Mouse (Mus musculus) stomach, embryonic 15.5 days (tissue): Measurements from ENCODE around the gene Cryaa. TPM values are rescaled to one million over a fixed set of nuclear protein-coding genes. Genes with fewer than 3 reads are reported as not detected.
A peak's percentile ranks its signal among the peaks of the same experiment; 100 is the strongest.

Experiments used
- ATAC-seq: fragments of 200-750 bp; cut with Nextera tagmentation; 2 replicates; pipeline ENCODE4 v1.8.0; 2017; ENCODE audit warnings: low read depth, moderate number of reproducible peaks, moderate TSS enrichment; ENCODE audit not compliant: insufficient read depth, low FRiP score
- H3K27ac ChIP-seq: fragments of 300-500 bp; sonication (generic); 2 replicates; pipeline ENCODE4 v1.5.1; 2015; ENCODE audit warnings: mild to moderate bottlenecking, inconsistent platforms
- H3K27me3 ChIP-seq: fragments of 300-500 bp; sonication (generic); replicated peaks from 2 replicates; pipeline ENCODE4 v1.6.1; 2015; ENCODE audit warnings: inconsistent platforms
- H3K36me3 ChIP-seq: fragments of 300-500 bp; sonication (generic); 2 replicates; pipeline ENCODE4 v1.6.1; 2015; ENCODE audit warnings: inconsistent platforms
- H3K4me1 ChIP-seq: fragments of 300-500 bp; sonication (generic); 2 replicates; pipeline ENCODE4 v1.6.1; 2015; ENCODE audit warnings: inconsistent platforms
- H3K4me2 ChIP-seq: fragments of 300-500 bp; sonication (generic); 2 replicates; pipeline ENCODE4 v1.6.1; 2015; ENCODE audit warnings: mild to moderate bottlenecking, inconsistent platforms
- H3K4me3 ChIP-seq: fragments of 300-500 bp; sonication (generic); replicated peaks from 2 replicates; pipeline ENCODE4 v1.5.1; 2015; ENCODE audit warnings: inconsistent platforms
- H3K9ac ChIP-seq: fragments of 300-500 bp; sonication (generic); 2 replicates; pipeline ENCODE4 v1.6.1; 2015; ENCODE audit warnings: inconsistent platforms
- H3K9me3 ChIP-seq: fragments of 300-500 bp; sonication (generic); 2 replicates; pipeline ENCODE4 v1.6.1; 2016; ENCODE audit warnings: inconsistent platforms
- WGBS: fragments of 180-500 bp; shearing (Covaris S2); methylation state at CpG from one replicate; pipeline ENCODE4 v1.1.7; 2015; 5-methylcytosine and 5-hydroxymethylcytosine counted together
- polyA plus RNA-seq: library from polyadenylated mRNA; unstranded; fragments of >200 nt; fragmentation: Nextera tagmentation; extraction: Ambion mirVana; gene quantifications from 2 replicates; pipeline ENCODE4 v1.2.1, GENCODE M21; 2015

The Cryaa gene
- polyA plus RNA-seq, 1 experiment from 2014 or later = 0.21 TPM

DNA sequence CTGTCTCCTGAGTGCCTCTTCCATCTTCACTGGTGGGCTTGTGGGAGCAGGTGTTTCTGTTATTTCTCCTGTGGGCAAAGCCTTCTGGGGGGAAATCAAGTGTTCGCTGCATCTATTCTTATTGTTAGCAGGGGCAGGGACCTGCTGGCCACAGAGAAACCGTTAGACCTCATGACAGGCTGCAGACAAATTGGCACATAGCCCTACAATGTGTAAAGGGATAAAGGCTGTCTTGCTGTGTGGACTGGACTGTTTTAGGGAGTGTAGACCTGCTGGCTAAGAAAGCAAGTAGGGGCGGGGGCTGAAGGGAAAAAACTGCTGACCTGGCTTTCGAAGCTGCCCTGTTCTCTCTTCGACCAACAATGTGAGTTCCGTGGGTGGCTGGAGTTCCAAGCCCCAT, 44.0 kb downstream of the Cryaa start:
- ATAC-seq = no peak
- H3K4me3 ChIP-seq = no peak overlapping the region
- no peak overlapping the region for H3K9ac ChIP-seq
- H3K27me3 ChIP-seq = no peaks in the 10 kb centered on the region
- H3K36me3 ChIP-seq = no peaks in the 10 kb centered on the region
- H3K4me2 ChIP-seq = no peak overlapping the region
- 68% methylated on average over 6 of the region's 6 CpGs for WGBS
- peaks cover 3% of the 10 kb centered on the region for H3K4me1 ChIP-seq
- no peaks in the 10 kb centered on the region for H3K9me3 ChIP-seq
- H3K27ac ChIP-seq = no peak overlapping the region

DNA sequence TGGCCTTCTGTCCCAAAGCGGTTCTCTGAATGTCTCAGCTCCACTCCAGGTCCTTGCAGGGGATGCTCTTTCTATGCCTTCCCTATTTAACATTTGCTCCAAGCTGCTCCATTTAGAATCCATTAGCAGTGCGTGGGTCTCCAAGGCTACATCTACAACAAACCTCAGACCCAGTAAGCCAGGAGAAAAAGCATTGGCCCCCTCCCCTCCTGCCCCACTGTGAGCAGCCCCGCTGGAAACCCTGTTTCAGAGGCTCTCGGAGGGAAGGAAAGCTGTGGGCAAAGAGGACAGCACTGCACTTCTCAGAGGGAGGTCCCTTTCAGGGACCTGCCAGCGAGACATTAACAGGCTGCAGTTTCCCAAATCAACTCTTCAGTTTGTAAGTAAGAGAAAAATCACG, 47.8 kb downstream of the Cryaa start:
- Histone ChIP-seq H3K4me1 (peaks cover 7% of the 10 kb centered on the region), H3K4me3 (no peak overlapping the region), H3K36me3 (no peaks in the 10 kb centered on the region), H3K27me3 (no peaks in the 10 kb centered on the region), H3K4me2 (no peak overlapping the region), H3K9ac (no peak overlapping the region), H3K9me3 (no peaks in the 10 kb centered on the region), H3K27ac (peak overlapping the region; percentile 49)
- no peak for ATAC-seq
- WGBS = 34% methylated on average over 6 of the region's 6 CpGs

- no peaks in the 10 kb centered on the region for H3K9me3 ChIP-seq
- H3K27ac ChIP-seq = no peak overlapping the region
- H3K27me3 ChIP-seq = no peaks in the 10 kb centered on the region
- peaks cover 7% of the 10 kb centered on the region for H3K4me1 ChIP-seq
- 97% methylated on average over 5 of the region's 5 CpGs for WGBS
- H3K4me3 ChIP-seq = no peak overlapping the region
- H3K36me3 ChIP-seq = no peaks in the 10 kb centered on the region
- H3K4me2 ChIP-seq = no peak overlapping the region
- no peak overlapping the region for H3K9ac ChIP-seq
- ATAC-seq = no peak
Measured at GRCm38 (mm10) chr17:31726216-31726615, 48.6 kb downstream of the Cryaa start.

DNA sequence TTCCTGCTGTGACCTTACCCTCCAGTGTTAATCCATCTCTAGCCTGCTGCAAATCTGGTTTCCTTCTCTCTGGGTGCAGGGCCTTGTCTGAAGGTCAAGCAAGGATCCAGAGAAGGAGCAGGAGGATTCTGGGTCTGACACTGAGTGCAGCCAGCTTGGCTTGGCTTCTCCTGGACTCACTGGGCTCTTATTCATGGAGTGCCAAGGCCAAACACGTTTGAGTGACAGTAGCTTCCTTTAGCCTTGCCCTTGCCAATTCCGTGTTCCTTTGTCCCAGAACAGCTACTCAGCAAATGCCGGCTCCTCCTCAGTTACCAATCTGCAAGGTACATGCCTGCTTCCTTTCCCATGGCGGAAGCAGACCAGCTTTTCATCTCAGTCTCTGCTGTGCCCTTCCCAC, 49.6 kb downstream of the Cryaa start:
- Histone ChIP-seq H3K4me2 (no peak overlapping the region), H3K9ac (no peak overlapping the region), H3K9me3 (no peaks in the 10 kb centered on the region), H3K4me3 (no peak overlapping the region), H3K27ac (no peak overlapping the region), H3K4me1 (peaks cover 7% of the 10 kb centered on the region), H3K27me3 (no peaks in the 10 kb centered on the region), H3K36me3 (no peaks in the 10 kb centered on the region)
- 66% methylated on average over 4 of the region's 4 CpGs for WGBS
- no peak for ATAC-seq

DNA sequence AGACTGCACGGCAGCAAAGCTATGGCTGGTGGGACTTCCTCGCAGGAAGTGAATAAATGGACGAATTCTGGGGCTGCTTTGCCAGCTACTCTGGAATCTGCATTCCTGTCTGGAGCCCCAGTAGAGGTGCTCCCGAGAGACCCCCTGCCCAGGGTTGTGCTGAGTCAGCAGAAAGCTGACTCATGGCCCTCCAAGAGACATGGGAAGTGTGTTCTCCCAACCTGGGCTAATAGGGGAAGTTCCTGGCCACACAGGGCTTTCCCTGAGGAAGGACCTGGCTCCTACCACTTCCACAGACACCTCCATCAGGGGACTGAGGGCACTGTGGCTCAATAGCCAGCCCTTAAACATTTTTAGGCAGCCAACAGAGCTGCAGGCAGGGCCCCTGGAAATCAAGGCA, 50.4 kb downstream of the Cryaa start:
- H3K27me3 ChIP-seq = no peaks in the 10 kb centered on the region
- H3K9me3 ChIP-seq = no peaks in the 10 kb centered on the region
- WGBS = 52% methylated on average over 4 of the region's 4 CpGs
- no peak overlapping the region for H3K4me3 ChIP-seq
- H3K36me3 ChIP-seq = no peaks in the 10 kb centered on the region
- ATAC-seq = no peak
- no peak overlapping the region for H3K9ac ChIP-seq
- no peak overlapping the region for H3K4me2 ChIP-seq
- H3K4me1 ChIP-seq = peaks cover 7% of the 10 kb centered on the region
- peak overlapping the region; percentile 48; the same call in 1 of the 2 replicates for H3K27ac ChIP-seq

DNA sequence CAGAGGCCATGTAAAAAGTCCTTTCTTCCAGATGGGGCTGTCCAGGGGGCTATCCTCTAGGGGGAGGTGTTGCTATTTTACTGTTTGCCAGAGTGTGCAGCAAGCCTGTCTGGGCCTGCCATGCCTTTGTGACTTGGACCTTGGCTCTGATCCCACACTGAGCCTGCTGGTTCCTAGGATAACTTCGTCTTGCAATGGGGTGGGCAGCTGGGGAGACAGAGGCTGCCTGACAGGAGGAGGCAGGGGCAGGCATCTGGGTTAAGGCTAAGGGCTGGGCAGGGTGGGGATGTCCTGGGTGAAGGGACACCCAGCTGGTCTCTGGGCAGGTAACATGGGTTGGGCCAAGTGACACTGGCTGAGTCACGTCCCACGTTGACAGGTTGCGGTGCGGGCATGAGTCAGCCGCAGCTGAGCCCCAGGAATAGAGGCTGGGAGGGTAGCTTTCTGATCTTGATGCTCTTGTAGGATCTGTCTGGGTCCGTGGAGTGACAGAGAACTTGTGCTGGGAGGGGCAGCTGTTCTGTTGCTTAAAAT, 51.4 kb downstream of the Cryaa start:
- Histone ChIP-seq H3K9me3 (no peaks in the 10 kb centered on the region), H3K9ac (no peak overlapping the region), H3K4me2 (no peak overlapping the region), H3K27me3 (no peaks in the 10 kb centered on the region), H3K36me3 (no peaks in the 10 kb centered on the region), H3K4me1 (peaks cover 7% of the 10 kb centered on the region), H3K4me3 (no peak overlapping the region), H3K27ac (peak overlapping the region; percentile 48; the same call in 1 of the 2 replicates)
- 64% methylated on average over 7 of the region's 7 CpGs for WGBS
- peak; percentile 67; the same call in 1 of the 2 replicates for ATAC-seq

DNA sequence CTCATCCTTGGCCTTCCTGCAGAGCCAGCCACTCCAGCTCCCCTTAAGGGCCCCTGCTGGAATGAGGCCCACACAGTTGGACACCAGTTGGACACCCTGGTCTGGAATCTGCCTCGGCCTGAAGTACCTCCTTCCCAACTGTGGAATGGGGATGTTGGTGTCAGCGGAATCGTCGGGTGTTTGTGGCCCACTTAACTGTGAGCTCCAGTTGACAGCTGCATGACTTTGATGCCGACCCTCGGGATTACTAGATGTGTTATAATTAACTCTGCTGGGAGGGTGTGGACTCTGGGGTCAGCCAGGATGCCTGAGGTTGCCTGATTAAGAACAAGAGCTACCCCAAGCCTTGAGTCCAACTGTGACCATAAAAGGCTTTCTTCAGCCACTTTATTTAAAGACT, 53.4 kb downstream of the Cryaa start:
- Histone ChIP-seq H3K9me3 (no peaks in the 10 kb centered on the region), H3K4me3 (no peak overlapping the region), H3K9ac (no peak overlapping the region), H3K27ac (no peak overlapping the region), H3K4me1 (peaks cover 4% of the 10 kb centered on the region; the same call in 1 of the 2 replicates), H3K36me3 (no peaks in the 10 kb centered on the region), H3K27me3 (no peaks in the 10 kb centered on the region), H3K4me2 (no peak overlapping the region)
- ATAC-seq = no peak
- WGBS = 50% methylated on average over 6 of the region's 6 CpGs

Other genes starting within 250 kb of the Cryaa start
- 40.1 and 42.4 TPM in 2 replicates for gene Wdr4, start 157.8 kb upstream of the Cryaa start, polyA plus RNA-seq
- 308 and 337 TPM in 2 replicates for gene Ndufv3, start 157.7 kb upstream of the Cryaa start, polyA plus RNA-seq
- 31.9 and 34.4 TPM in 2 replicates for gene Pknox1, start 113.1 kb upstream of the Cryaa start, polyA plus RNA-seq
- gene Cbs, start 40.6 kb upstream of the Cryaa start, polyA plus RNA-seq = 24.5 and 38.2 TPM in 2 replicates
- 301 and 311 TPM in 2 replicates for gene U2af1, start 18.9 kb upstream of the Cryaa start, polyA plus RNA-seq
- 19.6 and 21.8 TPM in 2 replicates for gene Sik1, start 178.0 kb downstream of the Cryaa start, polyA plus RNA-seq